Mouse (Mus musculus): Measurements from ENCODE around the gene Bcl2l11. TPM values are rescaled to one million over a fixed set of nuclear protein-coding genes. Genes with fewer than 3 reads are reported as not detected.

Gene Bcl2l11
- polyA plus RNA-seq, 1 experiment = 5.1 TPM

DNA sequence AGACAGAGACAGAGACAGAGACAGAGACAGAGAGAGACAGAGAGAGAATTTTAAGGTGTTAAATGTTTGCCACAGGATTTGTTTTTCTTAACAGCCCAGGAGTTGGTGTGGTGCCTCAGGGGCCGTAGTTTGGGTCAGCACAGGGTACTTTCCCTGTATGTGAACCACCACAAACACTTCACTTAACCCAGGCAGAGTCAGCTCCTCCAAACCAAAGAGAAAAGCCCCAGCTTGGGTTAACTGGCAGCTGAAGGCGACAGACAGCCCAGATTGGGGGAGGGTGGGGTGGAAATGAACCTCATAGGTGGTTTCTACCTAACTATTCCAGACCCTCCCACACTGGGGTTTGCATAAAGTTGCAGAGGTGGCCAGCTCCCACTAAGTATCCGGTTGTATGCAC, 71.5 kb downstream of the Bcl2l11 start:
- DNase-seq (ENCODE audit: low read depth, low spot score) = no peak
- whole genome bisulfite sequencing = 89% methylated on average over 3 of the region's 3 CpGs

- 22% methylated on average over 3 of the region's 3 CpGs for WGBS
- DNase-seq (ENCODE audit: low read depth, low spot score) = no peak
Measured at GRCm38 (mm10) chr2:128203147-128203546, 77.3 kb downstream of the Bcl2l11 start.

DNA sequence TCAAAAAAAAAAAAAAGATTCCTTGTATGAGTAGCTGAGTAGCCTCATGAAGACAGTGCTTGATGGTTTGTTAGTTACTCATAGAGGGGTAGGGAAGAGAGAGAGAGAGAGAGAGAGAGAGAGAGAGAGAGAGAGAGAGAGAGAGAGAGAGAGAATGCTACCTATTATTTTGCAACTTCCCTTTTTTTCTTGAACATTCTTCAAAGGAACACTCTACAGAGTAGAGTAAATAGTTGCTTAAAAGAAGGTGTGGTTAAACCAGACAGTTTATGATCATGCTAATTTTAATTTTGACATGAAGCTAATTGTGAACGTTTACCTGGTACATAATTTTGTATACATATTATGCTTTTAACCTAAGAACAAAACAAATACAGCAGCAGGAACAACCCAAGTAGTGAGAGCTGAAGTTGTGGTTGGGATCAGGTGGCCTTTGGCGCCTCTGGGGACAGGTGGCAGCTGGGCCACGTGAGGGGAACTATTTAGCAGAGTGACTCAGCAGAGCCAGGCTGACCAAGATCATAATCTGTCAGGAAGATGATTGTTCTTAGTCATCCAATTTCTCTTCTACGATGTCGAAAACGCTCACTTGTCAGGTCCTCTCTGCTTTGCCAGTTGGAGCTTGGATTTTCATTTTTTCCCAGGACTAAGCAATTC, 78.0 kb downstream of the Bcl2l11 start:
- no peak for DNase-seq (ENCODE audit: low read depth, low spot score)
- WGBS = 44% methylated on average over 6 of the region's 6 CpGs

DNA sequence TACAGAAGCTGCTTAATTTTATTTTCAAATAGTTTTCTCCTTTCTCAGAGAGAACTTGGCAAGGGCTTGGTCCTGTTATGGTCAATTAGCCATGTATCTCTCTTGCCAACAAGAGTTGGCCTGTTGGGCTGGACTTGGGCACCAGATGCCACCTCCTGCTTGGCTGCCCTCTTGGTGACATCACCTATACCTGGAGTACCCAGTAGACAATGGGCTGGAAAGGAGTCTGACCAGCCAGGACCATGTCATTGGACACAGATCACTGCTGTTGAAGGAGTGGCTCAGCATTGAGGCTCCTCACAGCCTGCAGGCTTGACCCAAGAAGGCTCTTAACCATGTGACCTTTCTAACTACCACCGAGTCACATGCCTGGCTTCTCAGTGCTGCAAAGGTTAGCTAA, 82.7 kb downstream of the Bcl2l11 start:
- 90% methylated on average over 1 of the region's 1 CpGs for WGBS
- no peak for DNase-seq (ENCODE audit: low read depth, low spot score)

DNA sequence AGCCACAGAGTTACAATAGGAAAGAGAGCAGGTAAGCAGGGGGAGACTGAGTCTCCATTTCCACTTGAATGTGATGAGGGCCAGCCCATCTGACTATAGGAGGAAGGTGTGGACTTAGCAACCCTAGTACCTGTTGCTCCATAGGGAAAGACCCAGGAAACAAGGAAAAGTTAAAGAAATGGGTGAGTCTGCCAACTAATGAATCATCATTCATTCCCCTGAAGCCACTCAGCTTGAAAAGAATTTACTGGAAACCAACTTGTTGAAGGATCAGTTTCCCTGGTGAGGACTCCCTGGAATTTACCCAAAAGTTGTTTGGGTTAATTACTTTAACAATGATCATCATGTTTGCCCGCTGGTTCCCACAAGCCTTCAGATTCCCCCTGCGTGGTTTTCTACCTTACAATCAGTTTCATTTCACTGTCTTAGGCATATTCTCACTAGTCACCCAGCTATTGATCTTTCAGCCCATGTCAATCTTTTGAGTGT, 84.0 kb downstream of the Bcl2l11 start:
- DNase-seq (ENCODE audit: low read depth, low spot score) = no peak
- 85% methylated on average over 2 of the region's 2 CpGs for WGBS

GRCm38 (mm10) chr2:128210376-128210775, 84.5 kb downstream of the Bcl2l11 start:
- 49% methylated on average over 9 of the region's 9 CpGs for WGBS
- DNase-seq (ENCODE audit: low read depth, low spot score) = no peak

DNA sequence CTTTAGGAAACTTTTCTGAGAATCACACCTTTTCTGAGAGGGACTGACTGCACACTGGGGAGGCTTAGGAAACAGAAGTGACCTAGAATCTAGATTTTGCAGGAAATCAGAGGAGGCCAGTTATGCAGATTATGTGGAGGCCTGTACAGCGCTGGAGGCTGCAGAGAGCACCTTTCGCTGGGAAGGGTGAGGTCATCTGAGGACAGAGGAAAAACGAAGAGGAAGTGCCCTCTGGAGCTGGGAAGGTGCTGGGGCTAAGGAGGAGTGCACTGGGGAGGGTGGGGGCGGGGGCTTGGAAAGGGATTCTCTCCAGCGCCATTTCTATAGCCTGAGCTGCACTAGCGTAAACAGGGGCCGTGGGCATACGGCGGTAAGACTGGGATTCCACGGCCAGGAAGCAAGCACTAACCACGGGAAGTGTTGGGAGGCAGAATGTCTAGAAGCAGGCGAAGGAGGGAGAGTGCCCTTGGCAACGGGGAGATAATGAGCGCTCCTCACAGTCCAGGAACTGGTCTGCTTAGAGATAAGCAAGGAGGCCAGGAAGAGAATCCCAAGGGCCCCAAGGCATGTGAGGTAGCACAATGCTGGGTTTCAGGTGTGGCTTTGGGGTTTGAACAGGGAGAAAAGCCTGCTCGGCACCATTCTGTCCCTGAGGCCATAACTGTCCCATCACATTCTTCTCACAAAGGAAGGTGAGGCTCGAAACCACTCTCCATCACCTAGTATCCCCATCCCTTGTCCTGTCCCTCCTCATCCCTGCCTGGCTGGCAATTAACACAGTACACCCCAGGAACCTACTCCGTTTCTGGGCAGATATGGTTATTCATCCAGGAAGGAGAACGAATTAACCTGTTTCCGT, 85.4 kb downstream of the Bcl2l11 start:
- 37% methylated on average over 19 of the region's 19 CpGs for WGBS
- peak; percentile 16 for DNase-seq (ENCODE audit: low read depth, low spot score)

DNA sequence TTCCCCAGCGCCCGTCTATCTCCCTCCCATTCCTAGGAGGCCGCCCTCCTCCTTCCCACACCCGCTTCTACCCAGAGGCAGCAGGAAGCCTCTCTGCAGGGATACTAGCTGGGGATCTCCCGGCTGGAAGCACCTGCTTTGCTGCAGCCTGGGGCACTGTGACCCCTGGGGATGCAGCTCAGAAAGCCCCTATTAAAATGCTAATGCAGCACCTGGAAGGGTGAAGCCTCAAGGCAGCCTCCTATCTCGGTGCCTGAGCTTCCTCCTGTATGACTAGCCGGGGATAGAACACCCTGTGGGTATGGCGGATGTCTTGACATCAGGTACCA, 86.0 kb downstream of the Bcl2l11 start:
- 54% methylated on average over 8 of the region's 8 CpGs for WGBS
- no peak for DNase-seq (ENCODE audit: low read depth, low spot score)
